Mouse (Mus musculus) left cerebral cortex, adult 9 months (tissue): Measurements from ENCODE around the gene Atp13a3.
A peak's percentile ranks its signal among the peaks of the same experiment; 100 is the strongest.
"Not testable (repeated sequence)": the region's sequence is repeated elsewhere in the genome, so short reads cannot be mapped to it uniquely, and the experiment has no call there.

Experiments used
- DNase-seq, 2 experiments: peaks; one replicate each; pipeline ENCODE4 v3.0.0; 2022; ENCODE audit warnings: low spot score in 2 of 2

Gene Atp13a3

GRCm38 (mm10) chr16:30412680-30413079 is 6.9 kb upstream of the Atp13a3 start:
- DNase-seq = no peak

DNA sequence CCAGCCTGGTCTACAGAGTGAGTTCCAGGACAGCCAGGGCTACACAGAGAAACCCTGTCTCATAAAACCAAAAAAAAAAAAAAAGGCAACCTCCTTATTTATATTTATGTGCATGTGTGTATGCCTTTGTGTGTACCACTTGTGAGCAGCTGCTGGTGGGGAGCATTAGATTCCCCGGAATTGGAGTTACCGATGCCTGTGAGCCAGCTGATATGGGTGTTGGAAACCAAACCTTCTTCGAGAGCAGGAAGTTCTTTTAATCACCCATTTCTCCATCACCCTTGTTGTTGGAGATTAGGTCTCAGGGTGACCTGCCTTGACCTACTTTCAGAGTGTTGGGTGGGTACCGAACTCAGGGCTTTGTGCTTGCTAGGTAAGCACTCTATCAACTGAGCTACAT is 5.1 kb upstream of the Atp13a3 start:
- DNase-seq = no peak

- DNase-seq = no peak
Measured at GRCm38 (mm10) chr16:30407513-30407912, 1.7 kb upstream of the Atp13a3 start.

- no peak for DNase-seq
Measured at GRCm38 (mm10) chr16:30403528-30403927, 2.2 kb downstream of the Atp13a3 start.

- DNase-seq = no peak
Measured at GRCm38 (mm10) chr16:30397127-30398057, 8.4 kb downstream of the Atp13a3 start.

DNA sequence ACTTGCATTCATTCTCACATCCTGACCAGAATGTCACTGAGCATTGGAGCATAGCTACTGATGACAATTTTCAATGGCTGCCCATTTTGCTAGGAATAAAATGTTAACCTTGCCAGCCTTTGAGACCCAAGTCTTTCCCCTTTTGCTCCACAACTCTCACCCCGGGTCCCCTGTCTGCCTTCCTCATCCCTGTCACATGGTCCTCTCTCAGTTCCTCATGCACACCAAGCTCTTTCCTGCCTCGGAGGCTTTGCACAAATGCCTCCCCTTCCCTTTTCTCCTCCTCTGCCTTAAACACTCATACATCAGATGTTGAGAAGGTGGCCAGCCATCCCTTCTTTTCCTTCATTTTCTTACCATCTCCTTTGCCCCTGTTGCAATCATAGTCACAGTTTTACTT is 10.6 kb downstream of the Atp13a3 start:
- DNase-seq = no peak

DNA sequence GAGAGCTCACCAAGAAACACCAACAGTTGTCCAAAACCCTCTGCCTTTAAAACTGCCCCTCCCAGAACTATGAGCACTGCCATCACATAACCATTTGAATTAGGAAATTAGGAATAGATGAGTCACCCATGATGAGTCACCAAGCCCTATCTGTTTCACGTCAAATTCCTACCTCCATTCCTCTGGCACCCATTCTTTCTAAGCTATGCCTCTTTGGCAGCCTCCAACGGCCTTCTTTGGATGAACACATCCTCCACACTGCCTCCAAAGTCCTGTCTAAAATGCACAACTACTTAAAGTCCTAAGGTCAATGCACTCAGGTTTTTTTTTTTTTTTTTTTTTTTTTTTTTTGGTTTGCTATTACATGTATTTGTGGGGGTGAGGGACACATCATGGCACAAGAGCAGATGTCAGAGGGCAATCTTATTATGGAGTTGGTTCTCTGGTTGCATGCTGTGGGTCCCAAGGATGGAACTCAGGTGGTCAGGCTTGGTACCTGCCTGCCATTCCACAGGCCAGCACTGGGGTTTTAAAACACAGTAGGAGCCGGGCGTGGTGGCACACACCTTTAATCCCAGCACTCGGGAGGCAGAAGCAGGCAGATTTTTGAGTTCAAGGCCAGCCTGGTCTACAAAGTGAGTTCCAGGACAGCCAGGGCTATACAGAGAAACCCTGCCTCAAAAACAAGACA is 15.0 kb downstream of the Atp13a3 start:
- no peak for DNase-seq

DNA sequence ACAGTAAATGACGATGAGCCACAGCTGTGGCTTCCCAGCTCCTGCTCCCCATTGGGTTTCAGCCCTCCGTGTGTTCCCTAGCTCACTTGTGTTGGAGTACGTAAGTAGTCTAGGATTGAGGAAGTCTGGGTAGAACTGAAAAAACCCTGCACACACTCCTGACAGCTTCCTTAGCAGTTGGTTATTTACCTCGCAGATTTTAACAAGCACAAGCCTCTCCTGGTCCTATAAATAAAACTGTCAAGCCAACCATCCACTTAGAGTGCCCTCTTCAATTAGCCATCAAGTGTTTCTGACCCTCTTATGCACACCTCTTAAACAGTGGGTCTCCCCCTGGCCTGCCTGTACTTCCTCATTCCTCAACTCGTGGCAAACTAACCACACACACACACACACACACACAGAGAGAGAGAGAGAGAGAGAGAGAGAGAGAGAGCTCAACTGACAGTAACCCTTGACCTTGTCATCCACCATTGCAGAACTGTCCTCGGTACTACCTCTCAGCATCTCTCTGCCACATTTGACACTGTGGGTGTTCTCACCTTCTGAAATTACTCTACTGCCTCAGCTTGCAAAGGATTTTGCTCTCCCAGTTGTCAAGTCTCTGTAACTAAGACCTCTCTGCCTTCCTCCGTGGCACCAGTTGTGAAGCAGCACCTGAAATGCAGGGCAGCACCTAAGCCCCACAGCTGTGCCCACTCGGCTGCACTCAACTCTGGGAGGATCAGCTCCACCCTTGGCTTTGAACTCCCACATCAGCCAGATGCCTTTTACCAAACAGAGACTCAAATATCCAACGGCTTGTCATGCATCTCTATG is 15.7 kb downstream of the Atp13a3 start:
- no peak for DNase-seq

DNA sequence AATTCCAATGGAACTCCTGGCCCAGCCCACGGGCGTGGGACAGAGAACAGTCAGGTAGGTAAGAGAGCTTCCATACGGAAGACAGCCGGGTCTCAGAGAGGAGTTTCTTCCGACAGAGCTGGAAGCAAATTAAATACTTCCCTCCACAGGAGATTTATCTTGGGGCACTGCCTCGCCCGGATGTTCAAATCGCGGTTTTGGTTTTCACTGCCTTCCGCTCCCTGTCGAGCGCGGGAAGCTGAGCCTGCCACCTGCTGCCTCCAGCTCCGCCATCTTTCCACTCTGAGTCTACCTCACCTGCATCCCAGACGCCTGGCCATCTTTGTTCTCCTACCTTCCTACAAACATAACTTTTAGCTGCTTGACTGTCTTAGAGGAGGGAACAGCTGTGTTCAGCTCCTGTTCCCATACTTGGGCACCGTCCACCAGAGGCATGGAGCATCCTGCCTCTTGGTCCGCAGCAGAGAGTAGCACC is 16.5 kb downstream of the Atp13a3 start:
- peak in 1 of 2 experiments; percentile 22 for DNase-seq

DNA sequence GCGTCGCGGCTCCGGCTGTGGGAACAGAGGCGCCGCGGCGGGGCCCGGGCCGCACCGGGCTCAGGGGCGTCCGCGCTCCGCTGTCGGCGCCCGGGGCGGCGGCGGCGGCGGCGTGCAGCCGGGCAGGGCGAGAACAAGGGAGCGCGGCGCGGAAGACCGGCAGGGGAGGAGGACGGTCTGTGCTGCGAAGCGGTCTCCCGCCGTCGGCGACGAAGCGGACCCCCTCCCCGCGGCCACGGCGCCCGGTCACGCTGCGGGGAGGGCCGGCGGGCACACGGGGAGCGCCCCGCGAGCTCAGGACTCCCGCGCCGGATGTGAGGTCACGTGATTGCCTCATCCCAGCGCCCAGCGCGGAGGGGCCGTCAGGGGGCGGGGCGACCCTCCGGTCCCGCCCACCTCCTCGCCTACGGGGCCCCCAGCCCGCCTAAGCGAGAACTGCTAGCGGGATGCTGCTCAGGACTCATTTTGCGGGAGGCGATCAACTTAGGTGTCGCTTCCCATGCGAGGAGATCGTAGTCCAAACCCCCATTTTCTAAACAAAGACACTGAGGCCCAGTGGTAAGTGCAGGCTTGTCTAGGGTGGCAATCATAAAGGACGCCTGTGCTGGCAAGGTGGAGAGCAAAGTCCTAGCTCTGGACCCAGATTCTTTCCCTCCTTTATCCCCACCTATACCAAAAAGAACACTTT is 17.1 kb downstream of the Atp13a3 start:
- DNase-seq = peak; percentile 76 to 86

- peak in 1 of 2 experiments; percentile 19 for DNase-seq
Measured at GRCm38 (mm10) chr16:30387871-30388460, 17.8 kb downstream of the Atp13a3 start.

DNA sequence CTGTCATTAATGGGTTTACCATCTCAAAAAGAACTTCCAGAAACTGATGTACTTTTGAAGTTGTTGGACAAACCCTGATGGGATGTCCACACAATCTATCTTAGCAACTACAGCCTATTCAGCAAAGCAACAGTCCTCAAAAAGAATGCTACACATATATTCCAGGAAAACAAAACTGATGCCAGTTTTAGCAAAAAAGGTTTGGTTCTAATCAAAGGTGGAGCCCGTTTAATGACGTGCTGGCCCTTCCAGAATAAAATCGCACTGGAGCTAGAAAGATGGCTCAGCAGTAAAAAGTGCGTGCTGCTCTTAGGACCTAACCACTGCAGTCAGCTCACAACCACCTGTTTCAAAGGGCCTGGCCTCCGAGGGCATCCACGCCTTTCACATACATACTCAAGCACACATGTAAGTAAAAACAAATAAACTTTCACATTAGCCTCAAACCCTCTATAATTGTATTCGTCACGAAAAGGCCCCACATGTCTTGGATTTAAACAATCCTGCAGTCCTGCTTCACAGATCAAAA is 18.8 kb downstream of the Atp13a3 start:
- no peak for DNase-seq

DNA sequence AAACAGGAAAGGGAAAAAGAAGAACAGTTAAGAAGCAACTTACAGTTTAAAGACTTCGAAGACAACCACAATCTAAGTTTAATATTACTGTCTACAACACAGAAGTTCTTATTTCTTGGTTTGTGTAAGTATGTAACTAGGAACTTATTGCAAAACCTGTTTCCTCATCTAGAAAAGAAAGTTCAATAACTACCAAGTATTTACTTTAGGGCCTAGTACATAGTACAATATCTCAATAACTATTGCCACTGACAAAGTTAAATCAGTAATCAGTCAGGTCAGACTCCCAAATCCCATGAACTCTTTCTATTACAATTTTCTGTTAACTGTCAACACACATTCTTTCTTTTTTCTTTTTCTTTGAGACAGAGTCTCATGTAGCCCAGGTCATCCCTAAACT is 20.2 kb downstream of the Atp13a3 start:
- DNase-seq = no peak

DNA sequence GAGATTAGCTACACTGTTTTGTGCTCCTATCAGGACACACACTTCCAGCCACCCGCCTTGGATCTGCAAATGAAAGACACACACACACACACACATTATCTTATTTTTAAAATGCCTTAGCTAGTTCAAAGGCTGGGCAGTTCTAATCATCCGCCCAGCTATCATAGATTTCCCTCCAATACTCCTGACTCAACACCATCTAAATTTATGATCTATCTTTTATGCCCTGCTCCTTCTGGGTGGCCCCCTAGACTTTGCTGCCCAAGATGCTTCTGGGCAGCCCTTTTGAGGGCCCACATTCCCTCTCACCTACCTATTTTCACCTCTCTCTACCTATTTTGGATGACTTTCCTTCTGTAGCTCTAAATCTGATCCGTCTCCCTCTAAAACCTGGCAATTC is 29.5 kb downstream of the Atp13a3 start:
- no peak for DNase-seq

DNA sequence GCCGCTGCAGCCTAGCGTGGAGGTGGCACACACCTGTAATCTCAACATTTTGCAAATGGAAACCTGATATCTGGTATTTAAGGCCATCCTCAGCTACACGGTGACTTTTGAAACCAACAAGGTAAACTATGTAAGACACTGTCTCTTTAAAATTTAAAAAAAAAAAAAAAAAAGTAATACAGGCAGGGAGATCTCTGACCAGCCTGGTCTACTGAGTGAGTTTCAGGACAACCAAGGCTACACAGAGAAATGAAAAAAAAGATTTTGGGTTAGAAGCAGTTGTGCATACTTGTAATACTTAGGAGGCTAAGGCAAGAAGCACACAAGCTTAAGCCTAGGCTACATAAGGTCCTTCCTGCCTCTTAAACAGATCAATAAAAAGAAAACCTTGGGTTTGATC is 30.8 kb downstream of the Atp13a3 start:
- no peak for DNase-seq

GRCm38 (mm10) chr16:30374266-30374665 is 31.5 kb downstream of the Atp13a3 start:
- DNase-seq = peak in 1 of 2 experiments; percentile 68

- not testable (repeated sequence) for DNase-seq
Measured at GRCm38 (mm10) chr16:30373286-30373685, 32.5 kb downstream of the Atp13a3 start.

- no peak for DNase-seq
Measured at GRCm38 (mm10) chr16:30367395-30367794, 38.4 kb downstream of the Atp13a3 start.

- no peak for DNase-seq
Measured at GRCm38 (mm10) chr16:30364604-30365003, 41.2 kb downstream of the Atp13a3 start.

DNA sequence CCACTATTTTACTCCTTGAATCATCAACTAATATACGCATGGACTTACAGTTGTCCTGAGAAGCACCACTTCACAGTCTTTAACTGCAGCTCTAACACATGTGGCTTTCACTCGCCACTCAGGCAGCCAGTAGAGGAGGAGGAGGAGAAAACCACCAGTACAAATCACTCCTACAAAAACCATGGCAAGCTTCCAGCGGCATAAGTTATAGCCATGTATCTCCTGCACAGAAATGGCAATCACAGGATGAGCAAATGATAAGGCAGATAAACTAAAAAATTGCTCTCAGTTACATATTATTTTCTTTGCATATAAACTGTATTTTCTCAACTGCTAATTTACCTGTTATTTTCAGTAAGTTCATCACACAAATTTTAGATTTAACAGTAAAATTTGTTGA is 43.2 kb downstream of the Atp13a3 start:
- no peak for DNase-seq

DNA sequence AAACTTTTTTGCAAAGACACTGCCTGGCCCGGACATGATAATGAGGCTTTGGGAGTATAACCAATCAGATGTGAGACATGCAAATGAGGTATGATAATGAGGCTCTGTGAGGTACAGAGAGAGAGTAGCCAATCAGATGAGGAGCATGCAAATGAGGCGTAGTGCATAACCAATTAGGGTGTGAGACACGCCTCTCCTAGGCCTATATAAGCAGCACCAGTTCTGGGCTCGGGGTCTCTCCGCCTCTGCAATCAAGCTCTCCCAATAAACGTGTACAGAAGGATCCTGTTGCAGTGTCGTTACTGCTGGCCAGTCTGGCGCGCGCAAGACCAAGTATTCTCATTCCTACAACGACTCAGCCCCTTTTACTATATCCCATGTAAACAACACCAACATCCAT is 52.3 kb downstream of the Atp13a3 start:
- DNase-seq = not testable (repeated sequence)
